Mouse (Mus musculus): ENCODE results near the gene Irf2bp1. TPM values are rescaled to one million over a fixed set of nuclear protein-coding genes. Genes with fewer than 3 reads are reported as not detected.

The Irf2bp1 gene
- total and polyA plus RNA-seq, 3 experiments: 12.7 to 24.5 (median 22.5) TPM

DNA sequence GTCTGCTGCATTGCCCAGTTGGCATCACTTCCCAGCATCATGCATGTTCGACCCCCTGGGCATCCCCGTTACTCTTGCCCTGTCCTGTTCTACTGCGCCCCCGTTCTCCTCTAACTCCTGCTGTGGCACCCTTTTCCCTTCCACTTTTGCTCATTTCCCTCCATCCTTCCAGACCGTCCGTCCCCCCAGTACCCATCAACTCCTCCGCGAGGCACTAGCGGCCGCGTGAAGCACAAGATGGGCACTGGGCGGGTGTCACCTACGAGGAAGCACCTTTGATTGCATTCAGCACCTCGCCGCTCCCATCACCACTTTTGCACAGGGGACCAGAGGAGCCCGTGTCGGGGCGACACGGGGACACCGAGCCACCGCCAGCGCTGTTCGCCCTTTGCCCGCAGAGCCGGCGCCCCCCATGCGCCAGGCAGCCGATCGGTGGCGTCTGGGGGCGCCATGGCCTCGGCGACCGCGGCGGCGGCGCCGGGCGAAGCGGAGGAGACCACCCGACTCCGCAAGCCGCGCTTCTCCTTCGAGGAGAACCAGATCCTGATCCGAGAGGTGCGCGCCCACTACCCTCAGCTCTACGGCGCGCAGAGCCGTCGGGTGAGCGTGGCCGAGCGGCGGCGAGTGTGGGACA, 12.1 kb upstream of the Irf2bp1 start:
- intact Hi-C loops (cut with DNase I): loop anchor here (5.0 kb wide), 1 partner anchor 94 kb away; no protein-coding TSS in a partner anchor
- no peak for TF ChIP-seq CTCF (IDR thresholded peaks at IDR 0.05)
- TF ChIP-seq POLR2A (IDR thresholded peaks at IDR 0.05; ENCODE audit: insufficient read depth, low read depth, low read length): 0 out of 2 replicates have a peak, but pooled peaks have one; percentile 7
- H3K36me3 ChIP-seq (ENCODE audit: control insufficient read depth, insufficient read depth, low read length): no peaks in the 10 kb centered on the region
- H3K9ac ChIP-seq (ENCODE audit: low read depth, low read length): peak overlapping the region; percentile 63
- no peaks in the 10 kb centered on the region for H3K79me2 ChIP-seq (replicated peaks; ENCODE audit: control insufficient read depth, insufficient read depth, low read length)
- 1% methylated on average over 59 of the region's 59 CpGs for WGBS
- peak overlapping the region; percentile 64 for H3K4me3 ChIP-seq
- H3K27ac ChIP-seq: peak overlapping the region; percentile 5
- H3K27me3 ChIP-seq (ENCODE audit: control insufficient read depth, insufficient read depth, low read length): no peaks in the 10 kb centered on the region; the same call in 1 of the 2 replicates
- H3K4me1 ChIP-seq (ENCODE audit: control insufficient read depth, insufficient read depth, low read length): no peaks in the 10 kb centered on the region
- DNase-seq: peak; percentile 39 to 60

DNA sequence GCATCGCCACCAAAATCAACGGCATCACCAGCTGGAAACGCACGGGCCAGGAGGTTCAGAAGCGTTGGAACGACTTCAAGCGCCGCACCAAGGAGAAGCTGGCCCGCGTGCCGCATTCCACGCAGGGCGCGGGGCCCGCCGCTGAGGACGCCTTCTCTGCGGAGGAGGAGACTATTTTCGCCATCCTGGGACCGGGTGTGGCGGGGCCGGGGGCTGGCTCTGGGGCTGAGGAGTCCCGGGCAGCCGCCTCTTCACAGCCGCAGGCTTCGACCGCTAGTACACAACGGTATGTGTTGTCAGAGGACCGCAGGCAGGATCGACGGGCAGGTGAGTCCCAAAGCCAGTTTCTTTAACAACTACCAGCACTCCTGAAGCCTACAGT, 11.6 kb upstream of the Irf2bp1 start:
- no peak for TF ChIP-seq EP300 (IDR thresholded peaks at IDR 0.05; ENCODE audit: insufficient read depth, low read depth, low read length)
- no peak for TF ChIP-seq POLR2A (IDR thresholded peaks at IDR 0.05; ENCODE audit: insufficient read depth, low read depth, low read length)
- no peak for TF ChIP-seq CTCF (IDR thresholded peaks at IDR 0.05)
- Histone ChIP-seq H3K4me3 (peak overlapping the region; percentile 64), H3K27ac (peak overlapping the region; percentile 5), H3K36me3 (ENCODE audit: control insufficient read depth, insufficient read depth, low read length) (no peaks in the 10 kb centered on the region), H3K79me2 (replicated peaks; ENCODE audit: control insufficient read depth, insufficient read depth, low read length) (no peaks in the 10 kb centered on the region), H3K27me3 (ENCODE audit: control insufficient read depth, insufficient read depth, low read length) (no peaks in the 10 kb centered on the region; the same call in 1 of the 2 replicates), H3K4me1 (ENCODE audit: control insufficient read depth, insufficient read depth, low read length) (no peaks in the 10 kb centered on the region), H3K9ac (ENCODE audit: low read depth, low read length) (peak overlapping the region; percentile 63)
- WGBS: 5% methylated on average over 31 of the region's 31 CpGs
- intact Hi-C loops (cut with DNase I): loop anchor here (5.0 kb wide), 1 partner anchor 95 kb away; no protein-coding TSS in a partner anchor
- DNase-seq: peak in 1 of 2 experiments; percentile 59

DNA sequence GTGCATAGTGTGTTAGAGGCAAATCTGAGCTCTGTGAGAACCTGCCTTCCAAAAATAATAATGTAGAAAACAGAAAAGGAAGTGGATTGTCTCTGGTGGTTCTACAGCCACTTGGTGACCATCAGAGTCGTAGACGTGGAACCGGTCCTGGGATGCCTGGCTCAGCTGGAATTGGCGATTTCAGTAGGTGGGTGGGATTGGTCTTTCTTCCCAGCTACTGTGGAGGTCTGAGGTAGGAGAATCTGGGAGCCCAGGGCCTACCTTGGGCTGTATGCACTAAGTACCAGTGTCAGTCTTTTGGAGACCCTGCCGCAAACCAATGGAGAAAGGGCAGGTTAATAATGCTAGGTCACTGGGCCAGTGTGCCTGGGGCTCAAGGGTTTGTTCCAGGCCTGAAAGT, 10.8 kb upstream of the Irf2bp1 start:
- Histone ChIP-seq H3K4me1 (ENCODE audit: control insufficient read depth, insufficient read depth, low read length) (no peaks in the 10 kb centered on the region), H3K36me3 (ENCODE audit: control insufficient read depth, insufficient read depth, low read length) (no peaks in the 10 kb centered on the region), H3K79me2 (replicated peaks; ENCODE audit: control insufficient read depth, insufficient read depth, low read length) (no peaks in the 10 kb centered on the region), H3K4me3 (no peak overlapping the region), H3K9ac (ENCODE audit: low read depth, low read length) (no peak overlapping the region), H3K27ac (no peak overlapping the region), H3K27me3 (ENCODE audit: control insufficient read depth, insufficient read depth, low read length) (no peaks in the 10 kb centered on the region)
- intact Hi-C loops (cut with DNase I): loop anchor here (5.0 kb wide), 1 partner anchor 96 kb away; no protein-coding TSS in a partner anchor
- DNase-seq: no peak
- TF ChIP-seq CTCF (IDR thresholded peaks at IDR 0.05) (no peak), POLR2A (IDR thresholded peaks at IDR 0.05; ENCODE audit: insufficient read depth, low read depth, low read length) (no peak), EP300 (IDR thresholded peaks at IDR 0.05; ENCODE audit: insufficient read depth, low read depth, low read length) (no peak)
- WGBS: 74% methylated on average over 5 of the region's 5 CpGs

DNA sequence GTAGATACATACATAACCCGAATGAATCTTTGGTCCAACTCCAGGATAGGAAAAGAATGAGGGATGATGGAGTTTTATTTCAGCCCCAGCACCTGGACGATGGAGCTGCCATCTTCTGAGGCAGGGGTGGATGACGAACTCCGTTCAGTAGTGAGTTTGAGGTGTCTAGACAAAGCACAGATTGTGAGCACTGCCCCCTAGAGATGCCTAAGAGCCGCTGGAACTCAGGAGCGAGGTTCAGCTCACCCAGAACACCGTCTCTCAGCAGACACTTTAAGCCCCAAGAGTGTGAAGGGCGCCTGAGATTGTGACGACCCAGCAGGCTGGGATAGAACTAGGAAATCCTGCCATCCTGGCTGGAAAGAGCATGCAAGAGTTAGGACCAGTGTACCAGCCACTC, 5.0 kb upstream of the Irf2bp1 start:
- no peak for DNase-seq
- H3K9ac ChIP-seq (ENCODE audit: low read depth, low read length): no peak overlapping the region
- TF ChIP-seq CTCF (IDR thresholded peaks at IDR 0.05) (peak; percentile 47), POLR2A (IDR thresholded peaks at IDR 0.05; ENCODE audit: insufficient read depth, low read depth, low read length) (no peak)
- peaks cover 2% of the 10 kb centered on the region; the same call in 1 of the 2 replicates for H3K4me1 ChIP-seq (ENCODE audit: control insufficient read depth, insufficient read depth, low read length)
- intact Hi-C loops (cut with DNase I): no loop called here
- H3K4me3 ChIP-seq: no peak overlapping the region
- 48% methylated on average over 9 of the region's 9 CpGs for WGBS
- H3K27me3 ChIP-seq (ENCODE audit: control insufficient read depth, insufficient read depth, low read length): no peaks in the 10 kb centered on the region
- no peaks in the 10 kb centered on the region for H3K79me2 ChIP-seq (replicated peaks; ENCODE audit: control insufficient read depth, insufficient read depth, low read length)
- no peaks in the 10 kb centered on the region for H3K36me3 ChIP-seq (ENCODE audit: control insufficient read depth, insufficient read depth, low read length)
- no peak overlapping the region for H3K27ac ChIP-seq

DNA sequence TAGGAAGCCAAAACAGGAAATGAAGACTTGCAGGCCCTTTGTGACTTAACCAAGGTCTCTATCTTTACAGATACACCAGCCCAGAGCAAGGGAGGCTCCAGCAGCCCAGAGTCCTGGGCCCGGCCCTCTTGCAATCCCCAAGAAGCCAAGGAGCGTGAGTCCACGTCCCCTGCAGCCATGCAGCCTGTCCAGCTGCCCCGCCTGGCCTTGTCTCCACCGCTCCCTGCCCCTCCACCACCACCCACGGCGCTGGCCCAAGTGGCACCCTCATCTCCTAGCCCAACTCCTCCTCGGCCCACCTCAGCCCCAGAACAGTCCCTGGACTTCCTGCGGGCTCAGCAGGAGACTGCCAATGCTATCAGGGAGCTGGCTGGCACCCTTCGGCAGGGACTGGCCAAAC, 3.4 kb upstream of the Irf2bp1 start:
- Histone ChIP-seq H3K4me1 (ENCODE audit: control insufficient read depth, insufficient read depth, low read length) (peaks cover 2% of the 10 kb centered on the region; the same call in 1 of the 2 replicates), H3K27ac (peak overlapping the region; percentile 94), H3K4me3 (peak overlapping the region; percentile 45), H3K27me3 (ENCODE audit: control insufficient read depth, insufficient read depth, low read length) (no peaks in the 10 kb centered on the region), H3K79me2 (replicated peaks; ENCODE audit: control insufficient read depth, insufficient read depth, low read length) (peaks cover 4% of the 10 kb centered on the region; the same call in 1 of the 2 replicates), H3K9ac (ENCODE audit: low read depth, low read length) (peak overlapping the region; percentile 57), H3K36me3 (ENCODE audit: control insufficient read depth, insufficient read depth, low read length) (no peaks in the 10 kb centered on the region; the same call in 1 of the 2 replicates)
- 31% methylated on average over 10 of the region's 10 CpGs for WGBS
- TF ChIP-seq POLR2A (IDR thresholded peaks at IDR 0.05; ENCODE audit: insufficient read depth, low read depth, low read length) (no peak), EP300 (IDR thresholded peaks at IDR 0.05; ENCODE audit: insufficient read depth, low read depth, low read length) (no peak)
- intact Hi-C loops (cut with DNase I): no loop called here
- peak in 1 of 2 experiments; percentile 29 for DNase-seq

DNA sequence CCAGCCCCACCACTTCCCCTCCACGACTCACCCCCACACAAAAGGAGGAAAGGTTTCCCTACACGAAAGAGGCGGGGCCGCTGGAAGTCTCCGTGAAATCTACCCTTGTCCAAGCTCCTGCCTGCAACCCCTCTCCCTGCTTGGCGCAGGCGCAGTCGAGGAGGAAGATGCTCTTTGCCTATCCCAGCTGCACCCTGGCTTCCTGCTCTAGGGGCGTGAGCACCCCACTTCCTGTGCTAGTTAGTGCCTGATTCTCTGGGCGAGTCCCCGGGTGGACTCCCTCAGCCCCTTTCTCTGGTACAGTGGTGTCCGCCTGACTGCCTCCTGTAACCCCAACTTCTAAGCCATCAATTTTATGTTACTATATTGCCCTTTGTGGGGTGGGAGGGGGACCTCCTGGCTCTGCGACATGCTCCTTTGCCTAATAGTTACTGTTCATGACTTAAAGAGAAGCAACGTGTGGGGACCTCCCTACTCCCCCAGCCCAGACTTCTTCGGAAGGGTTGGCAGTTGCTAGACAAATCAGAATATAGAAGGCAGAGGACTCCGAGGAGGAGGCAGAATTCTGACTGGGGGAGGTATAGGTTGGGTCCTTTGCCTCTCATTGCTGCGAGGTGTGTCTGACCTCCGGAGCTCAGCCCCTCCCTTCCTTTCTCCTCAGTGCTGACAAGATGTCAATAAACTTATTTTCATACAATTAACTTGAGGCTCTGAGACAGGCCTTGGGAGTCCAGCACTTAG, 2.6 kb upstream of the Irf2bp1 start:
- Histone ChIP-seq H3K27ac (peak overlapping the region; percentile 94), H3K79me2 (replicated peaks; ENCODE audit: control insufficient read depth, insufficient read depth, low read length) (peaks cover 4% of the 10 kb centered on the region; the same call in 1 of the 2 replicates), H3K4me1 (ENCODE audit: control insufficient read depth, insufficient read depth, low read length) (peaks cover 2% of the 10 kb centered on the region; the same call in 1 of the 2 replicates), H3K9ac (ENCODE audit: low read depth, low read length) (peak overlapping the region; percentile 57), H3K36me3 (ENCODE audit: control insufficient read depth, insufficient read depth, low read length) (peaks cover 2% of the 10 kb centered on the region), H3K4me3 (peak overlapping the region; percentile 45), H3K27me3 (ENCODE audit: control insufficient read depth, insufficient read depth, low read length) (no peaks in the 10 kb centered on the region)
- DNase-seq: peak; percentile 81 to 89
- WGBS: 22% methylated on average over 18 of the region's 18 CpGs
- TF ChIP-seq EP300 (IDR thresholded peaks at IDR 0.05; ENCODE audit: insufficient read depth, low read depth, low read length) (no peak), POLR2A (IDR thresholded peaks at IDR 0.05; ENCODE audit: insufficient read depth, low read depth, low read length) (peak; percentile 75), CTCF (IDR thresholded peaks at IDR 0.05) (no peak)
- intact Hi-C loops (cut with DNase I): no loop called here
